Mouse (Mus musculus): ENCODE data around the gene Tmpo.

Tmpo gene

GRCm38 (mm10) chr10:91183316-91183715 lies 2.2 kb upstream of the Tmpo start:
- no peak for DNase-seq

DNA sequence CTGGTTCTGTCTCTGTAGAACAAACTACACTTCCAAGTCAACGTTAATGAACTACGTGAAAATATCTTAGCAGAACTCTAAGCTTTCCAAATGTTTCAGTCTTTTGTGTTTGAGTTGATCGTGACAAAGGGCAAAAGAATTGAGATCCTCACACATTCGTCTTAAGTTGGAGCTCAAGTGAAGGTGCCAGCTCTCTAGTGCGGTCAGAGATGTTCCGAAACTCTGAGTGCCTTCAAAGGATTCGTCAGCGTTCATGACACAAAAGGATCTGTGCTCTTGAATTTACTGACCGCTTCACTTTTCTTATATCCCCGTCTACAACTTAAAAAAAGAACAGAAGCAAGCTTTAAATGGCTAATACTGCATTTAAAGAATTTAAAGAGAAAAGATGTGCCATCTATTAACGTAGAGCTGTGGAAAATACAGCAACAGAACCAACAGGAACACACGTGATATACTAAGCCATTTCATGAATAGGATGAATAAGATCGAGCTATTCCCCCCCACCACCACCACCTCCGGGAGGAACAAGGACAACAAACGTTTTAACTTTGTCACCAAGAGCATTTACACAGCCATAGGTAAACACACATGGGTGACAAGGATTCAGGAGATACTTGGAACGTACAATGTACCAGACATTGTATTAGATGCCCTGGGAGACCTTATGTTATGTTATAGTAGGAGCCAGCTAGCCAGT lies 1.3 kb upstream of the Tmpo start:
- DNase-seq: peak; percentile 45

DNA sequence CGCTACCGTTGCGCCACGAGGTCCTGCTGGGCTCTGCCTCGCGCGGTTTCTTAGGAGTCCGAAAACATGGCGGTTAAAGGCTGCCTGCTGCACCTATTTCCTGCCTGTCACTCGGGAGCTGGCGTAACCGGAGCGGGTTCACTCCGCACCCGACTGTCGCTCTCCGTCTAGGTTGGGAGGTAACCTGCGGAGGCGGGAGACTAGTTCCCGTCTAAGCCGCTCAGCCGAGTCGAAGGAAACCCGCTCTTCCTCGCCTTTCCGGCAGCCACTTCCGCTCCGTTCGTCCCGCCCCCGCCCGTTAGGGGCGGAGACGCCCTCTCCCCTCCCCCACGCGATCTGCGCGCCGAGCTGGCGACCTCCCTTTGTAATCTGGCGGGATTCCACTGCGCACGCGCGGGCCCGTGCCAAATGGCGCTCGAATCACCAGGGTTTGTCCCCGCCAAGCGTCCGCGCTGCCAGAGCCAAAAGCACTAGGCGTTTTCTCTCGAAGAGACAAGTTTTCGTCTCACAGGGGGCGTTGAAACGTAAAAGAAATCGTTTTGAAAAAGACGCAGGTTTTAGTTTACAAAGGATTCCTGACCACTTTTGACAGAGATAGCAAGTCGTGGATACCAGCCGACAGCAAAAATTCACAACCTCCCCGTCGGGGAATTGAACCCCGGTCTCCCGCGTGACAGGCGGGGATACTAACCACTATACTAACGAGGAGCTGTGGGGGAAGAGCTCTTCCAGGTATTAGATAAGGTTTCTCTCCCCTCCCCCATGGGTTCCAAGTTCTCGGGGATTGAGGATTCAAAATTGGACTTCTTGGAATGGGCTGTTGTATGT lies 560 bp upstream of the Tmpo start:
- DNase-seq: peak; percentile 99

- no peak for DNase-seq
Observed at GRCm38 (mm10) chr10:91180301-91180700, 814 bp downstream of the Tmpo start.

GRCm38 (mm10) chr10:91179834-91180233 lies 1.3 kb downstream of the Tmpo start:
- no peak for DNase-seq

DNA sequence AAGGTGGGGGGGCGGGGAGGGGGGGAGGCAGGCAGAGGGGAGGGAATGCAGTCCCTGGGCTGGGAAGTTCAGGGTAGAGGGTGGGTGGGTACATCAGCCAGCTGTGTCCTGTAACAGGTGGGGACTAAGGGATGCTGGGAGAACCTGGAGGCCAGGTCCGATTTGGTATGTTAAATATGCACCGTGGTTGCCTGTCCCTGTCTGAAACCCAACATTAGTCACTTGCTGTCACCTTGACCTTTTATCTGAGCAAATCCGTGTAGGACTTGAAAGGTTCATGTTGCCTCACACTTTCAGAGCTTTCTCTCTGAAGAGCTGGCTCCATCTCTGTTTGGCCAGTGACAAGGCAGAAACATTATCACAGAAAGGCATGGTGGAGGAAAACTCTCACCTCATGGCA lies 3.9 kb downstream of the Tmpo start:
- no peak for DNase-seq

DNA sequence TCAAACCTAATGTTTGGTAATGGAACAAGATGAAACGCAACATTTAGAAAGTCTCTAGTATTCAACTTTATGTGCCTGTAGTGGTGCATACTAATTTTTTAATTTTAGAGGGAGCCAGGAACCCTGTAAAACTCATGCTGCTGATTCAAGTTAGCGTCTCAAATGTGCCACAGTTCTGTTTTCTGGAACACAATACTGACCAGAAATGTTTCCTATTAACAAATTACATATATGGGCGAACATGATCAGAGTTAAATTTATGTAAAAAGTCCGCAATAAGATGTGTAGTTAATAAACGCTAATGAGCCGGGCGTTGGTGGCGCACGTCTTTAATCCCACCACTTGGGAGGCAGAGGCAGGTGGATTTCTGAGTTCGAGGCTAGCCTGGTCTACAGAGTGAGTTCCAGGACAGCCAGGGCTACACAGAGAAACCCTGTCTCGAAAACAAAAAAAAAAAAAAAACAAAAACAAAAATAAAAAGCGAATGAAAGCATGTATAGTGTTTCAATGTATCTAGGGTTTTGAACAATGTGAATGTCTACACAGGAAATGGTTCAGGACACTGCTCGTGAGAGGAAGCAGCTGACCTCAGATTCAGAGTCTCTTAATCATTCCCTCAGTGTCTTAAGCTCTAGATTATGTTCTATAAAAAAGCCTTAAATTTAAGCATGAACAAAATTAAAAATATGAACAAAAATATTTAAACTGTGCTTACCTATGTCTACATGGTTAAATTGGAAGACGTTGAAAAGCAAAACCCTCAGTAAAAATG lies 8.6 kb downstream of the Tmpo start:
- DNase-seq: no peak

DNA sequence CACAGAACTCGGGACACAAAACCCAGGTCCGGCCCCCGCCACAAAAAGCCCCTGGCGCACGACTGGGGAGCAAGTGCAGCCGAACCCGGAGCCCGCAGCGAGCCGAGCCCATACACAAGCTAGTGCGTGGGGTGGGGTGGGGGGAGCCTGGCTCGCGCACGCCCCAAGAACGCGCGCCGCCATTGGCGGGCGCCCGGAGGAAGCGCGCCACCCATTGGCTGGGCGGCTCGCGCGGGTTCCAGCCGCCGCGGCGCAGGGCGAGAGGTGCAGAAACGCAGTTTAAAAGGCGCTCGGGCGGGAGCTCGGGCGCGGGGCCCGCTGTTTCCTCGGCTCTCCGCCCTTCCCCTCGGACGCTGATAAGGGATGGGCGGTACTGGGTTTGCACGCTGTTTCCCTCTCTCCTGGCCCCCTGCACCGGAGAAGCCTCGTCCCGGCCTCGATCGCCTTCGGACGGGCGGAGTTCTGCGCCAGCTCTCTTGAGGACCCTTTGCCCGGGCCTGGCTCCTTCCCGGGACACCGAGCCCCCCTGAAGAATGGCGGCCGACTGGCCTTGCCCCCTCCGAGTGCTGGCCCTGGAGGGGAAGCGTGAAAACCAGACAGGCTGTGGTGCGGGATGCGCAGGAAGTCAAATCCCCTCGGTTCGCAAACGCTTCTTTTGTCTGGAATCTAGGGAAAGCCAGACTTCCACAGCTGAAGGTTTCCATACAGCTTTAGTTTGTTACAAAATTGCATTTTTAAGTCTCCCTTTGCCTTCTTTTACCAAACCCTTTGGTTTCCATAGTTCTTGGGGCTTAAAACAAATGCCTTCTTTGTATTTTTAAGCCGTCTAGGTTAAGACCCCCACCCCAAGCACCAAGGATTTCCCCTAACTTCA lies 9.4 kb downstream of the Tmpo start:
- DNase-seq: peak; percentile 97

DNA sequence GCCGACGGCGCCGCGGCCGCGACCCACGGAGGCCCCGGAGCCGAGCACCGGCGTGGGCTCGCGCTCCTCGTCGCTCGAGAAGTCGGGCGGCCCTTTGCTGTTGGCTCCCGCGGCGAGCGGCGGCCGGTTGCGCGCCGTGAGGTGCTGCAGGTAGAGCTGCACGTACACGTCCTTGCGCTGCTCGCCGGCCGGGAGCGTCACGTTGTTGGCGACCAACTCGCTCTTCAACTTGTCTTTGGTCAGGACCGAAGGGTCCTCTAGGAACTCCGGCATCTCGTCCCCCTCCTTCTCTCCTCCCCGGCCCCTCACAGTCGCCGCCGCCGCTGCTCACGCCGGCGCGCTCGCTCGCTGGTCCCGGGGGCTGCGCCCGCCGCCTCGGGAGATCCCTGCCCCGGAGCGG lies 10.1 kb downstream of the Tmpo start:
- no peak for DNase-seq

GRCm38 (mm10) chr10:91170143-91170941 lies 10.8 kb downstream of the Tmpo start:
- peak; percentile 89 for DNase-seq

- no peak for DNase-seq
Observed at GRCm38 (mm10) chr10:91169414-91170065, 11.6 kb downstream of the Tmpo start.

- DNase-seq: no peak
Observed at GRCm38 (mm10) chr10:91167352-91167751, 13.8 kb downstream of the Tmpo start.

DNA sequence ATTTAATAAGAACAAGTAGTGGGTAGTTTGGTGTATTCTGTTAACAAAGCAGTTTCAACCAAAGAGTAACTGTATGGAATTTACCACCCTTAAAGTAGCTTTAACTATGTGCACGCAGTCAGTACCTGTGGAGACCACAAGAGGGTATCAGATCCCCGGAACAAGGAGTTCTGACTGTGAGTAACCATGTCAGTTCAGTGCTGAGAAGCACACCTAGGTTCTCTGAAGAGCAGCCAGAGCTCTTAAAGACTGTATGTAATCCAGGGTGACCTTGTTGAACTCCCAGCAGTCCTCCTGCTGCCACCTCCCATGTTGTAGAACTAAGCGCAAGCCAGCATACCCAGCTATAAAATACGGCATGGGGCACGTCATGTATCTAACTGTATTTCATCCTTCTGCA lies 14.2 kb downstream of the Tmpo start:
- DNase-seq: peak; percentile 80

GRCm38 (mm10) chr10:91165850-91166249 lies 15.3 kb downstream of the Tmpo start:
- no peak for DNase-seq

GRCm38 (mm10) chr10:91164491-91164890 lies 16.6 kb downstream of the Tmpo start:
- no peak for DNase-seq

- DNase-seq: no peak
Observed at GRCm38 (mm10) chr10:91162511-91163163, 18.5 kb downstream of the Tmpo start.

GRCm38 (mm10) chr10:91162077-91162476 lies 19.0 kb downstream of the Tmpo start:
- no peak for DNase-seq

DNA sequence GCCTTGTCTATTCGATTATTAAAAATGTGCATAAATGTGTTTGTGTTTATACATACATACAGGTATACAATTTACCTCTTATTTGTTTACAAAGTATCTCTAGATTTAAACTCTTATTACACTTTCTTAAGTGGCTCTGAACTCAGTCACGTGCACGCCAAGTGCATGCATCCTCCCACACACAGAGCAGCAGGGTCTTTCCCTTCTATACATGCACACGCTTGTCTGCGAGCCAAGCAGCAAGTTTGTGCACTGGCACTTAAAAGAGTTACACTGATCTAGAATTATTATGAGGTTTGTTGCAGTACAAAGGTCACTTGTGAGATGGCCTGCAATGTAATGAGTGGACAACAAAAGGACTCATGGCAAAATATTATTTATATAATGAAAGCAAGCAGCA lies 20.1 kb downstream of the Tmpo start:
- no peak for DNase-seq

GRCm38 (mm10) chr10:91158442-91158841 lies 22.7 kb downstream of the Tmpo start:
- no peak for DNase-seq

DNA sequence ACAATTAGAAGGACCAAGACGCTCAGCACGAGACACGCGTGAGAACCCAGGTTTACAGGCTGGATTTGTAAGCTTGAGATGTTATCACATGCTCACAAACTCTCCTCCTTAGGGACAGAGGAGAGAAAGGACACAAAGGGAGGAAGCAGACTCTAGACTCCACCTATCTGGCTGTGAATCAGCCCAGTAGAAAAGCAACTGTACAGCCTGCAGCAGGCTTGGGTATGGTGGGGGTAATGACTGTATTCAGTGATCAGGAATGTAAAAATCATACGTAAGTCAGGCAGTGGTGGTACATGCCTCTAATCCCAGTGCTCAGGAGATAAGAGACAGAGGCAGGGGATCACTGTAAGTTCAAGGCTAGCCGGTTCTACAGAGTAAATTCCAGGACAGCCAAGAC lies 24.8 kb downstream of the Tmpo start:
- no peak for DNase-seq
